Mouse (Mus musculus): Measurements from ENCODE around the gene Emg1.
"Not testable (repeated sequence)": the region's sequence is repeated elsewhere in the genome, so short reads cannot be mapped to it uniquely, and the experiment has no call there.

Gene Emg1

GRCm38 (mm10) chr6:124688151-124688758 lies 23.7 kb downstream of the Emg1 start:
- in situ Hi-C loops (cut with MboI; ENCODE audit: unreplicated experiment in 2 of 2), result no loop called here

- in situ Hi-C loops (cut with MboI; ENCODE audit: unreplicated experiment in 2 of 2), result not testable (repeated sequence)
Observed at GRCm38 (mm10) chr6:124686644-124687043, 25.3 kb downstream of the Emg1 start.

- in situ Hi-C loops (cut with MboI; ENCODE audit: unreplicated experiment in 2 of 2), result no loop called here
Observed at GRCm38 (mm10) chr6:124685606-124686386, 26.2 kb downstream of the Emg1 start.

GRCm38 (mm10) chr6:124683591-124684417 lies 28.2 kb downstream of the Emg1 start:
- in situ Hi-C loops (cut with MboI; ENCODE audit: unreplicated experiment in 2 of 2), result no loop called here

GRCm38 (mm10) chr6:124682291-124682690 lies 29.7 kb downstream of the Emg1 start:
- in situ Hi-C loops (cut with MboI; ENCODE audit: unreplicated experiment in 2 of 2), result not testable (repeated sequence)

- in situ Hi-C loops (cut with MboI; ENCODE audit: unreplicated experiment in 2 of 2), result no loop called here
Observed at GRCm38 (mm10) chr6:124679486-124679885, 32.5 kb downstream of the Emg1 start.

GRCm38 (mm10) chr6:124678769-124679168 lies 33.2 kb downstream of the Emg1 start:
- in situ Hi-C loops (cut with MboI; ENCODE audit: unreplicated experiment in 2 of 2), result no loop called here

- in situ Hi-C loops (cut with MboI; ENCODE audit: unreplicated experiment in 2 of 2), result no loop called here
Observed at GRCm38 (mm10) chr6:124676171-124676570, 35.8 kb downstream of the Emg1 start.

- in situ Hi-C loops (cut with MboI; ENCODE audit: unreplicated experiment in 2 of 2), result no loop called here
Observed at GRCm38 (mm10) chr6:124674591-124674990, 37.4 kb downstream of the Emg1 start.

- in situ Hi-C loops (cut with MboI; ENCODE audit: unreplicated experiment in 2 of 2), result no loop called here
Observed at GRCm38 (mm10) chr6:124673619-124674018, 38.4 kb downstream of the Emg1 start.

GRCm38 (mm10) chr6:124672100-124672499 lies 39.9 kb downstream of the Emg1 start:
- in situ Hi-C loops (cut with MboI; ENCODE audit: unreplicated experiment in 2 of 2), result no loop called here

- in situ Hi-C loops (cut with MboI; ENCODE audit: unreplicated experiment in 2 of 2), result no loop called here
Observed at GRCm38 (mm10) chr6:124670281-124670900, 41.6 kb downstream of the Emg1 start.

- in situ Hi-C loops (cut with MboI; ENCODE audit: unreplicated experiment in 2 of 2), result no loop called here
Observed at GRCm38 (mm10) chr6:124669234-124669859, 42.6 kb downstream of the Emg1 start.

GRCm38 (mm10) chr6:124665011-124665410 lies 47.0 kb downstream of the Emg1 start:
- in situ Hi-C loops (cut with MboI; ENCODE audit: unreplicated experiment in 2 of 2), result no loop called here

GRCm38 (mm10) chr6:124664256-124664655 lies 47.7 kb downstream of the Emg1 start:
- in situ Hi-C loops (cut with MboI; ENCODE audit: unreplicated experiment in 2 of 2), result no loop called here

- in situ Hi-C loops (cut with MboI; ENCODE audit: unreplicated experiment in 2 of 2), result no loop called here
Observed at GRCm38 (mm10) chr6:124663424-124663795, 48.6 kb downstream of the Emg1 start.

- in situ Hi-C loops (cut with MboI; ENCODE audit: unreplicated experiment in 2 of 2), result no loop called here
Observed at GRCm38 (mm10) chr6:124662477-124663423, 49.2 kb downstream of the Emg1 start, which contains the start of gene Lpcat3. TSS of gene Lpcat3 (plus strand) at chr6:124663027.

GRCm38 (mm10) chr6:124661995-124662394 lies 50.0 kb downstream of the Emg1 start:
- in situ Hi-C loops (cut with MboI; ENCODE audit: unreplicated experiment in 2 of 2), result no loop called here

GRCm38 (mm10) chr6:124661156-124661806 lies 50.7 kb downstream of the Emg1 start:
- in situ Hi-C loops (cut with MboI; ENCODE audit: unreplicated experiment in 2 of 2), result no loop called here
